Mouse (Mus musculus): ENCODE measurements around the gene Slc22a12. TPM values are rescaled to one million over a fixed set of nuclear protein-coding genes. Genes with fewer than 3 reads are reported as not detected.

The Slc22a12 gene
- polyA plus RNA-seq, 3 experiments from 2014 or later, result not detected

DNA sequence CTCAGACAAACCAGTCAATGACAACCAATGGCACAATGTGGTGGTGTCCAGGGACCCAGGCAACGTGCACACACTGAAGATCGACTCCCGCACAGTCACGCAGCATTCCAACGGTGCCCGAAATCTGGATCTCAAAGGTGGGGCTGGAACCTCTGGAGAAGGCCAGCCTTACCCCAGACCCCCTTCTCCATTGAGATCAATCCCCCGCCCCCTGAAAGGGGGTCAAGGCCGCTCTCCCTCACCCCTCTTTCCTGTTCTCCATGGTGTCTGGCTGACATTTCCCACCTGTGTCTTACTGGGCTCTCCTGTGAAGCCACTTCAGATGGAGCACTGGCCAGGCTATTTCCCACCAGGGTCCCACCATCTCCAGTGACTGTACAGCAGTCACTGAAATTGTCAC lies 51.3 kb downstream of the Slc22a12 start:
- ATAC-seq, result no peak

DNA sequence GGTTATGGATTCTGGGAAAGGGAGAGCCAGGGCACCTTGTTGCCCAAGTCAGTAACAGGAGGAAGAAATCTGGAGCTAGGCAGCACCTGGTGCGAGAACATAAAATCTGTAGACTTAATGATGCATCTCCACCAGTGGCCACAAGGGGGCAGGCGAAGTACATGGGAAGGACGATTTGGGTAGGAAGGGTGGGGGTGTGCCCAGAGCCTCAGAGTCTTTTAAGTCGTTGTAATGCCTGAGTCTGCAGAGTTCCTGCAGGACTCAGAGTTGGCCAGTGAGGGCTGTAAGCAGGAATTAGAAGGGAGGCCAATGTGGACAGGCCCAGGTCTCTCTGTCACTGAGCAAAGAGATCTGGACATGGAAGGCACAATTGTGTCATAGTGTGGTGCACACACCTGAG lies 53.8 kb downstream of the Slc22a12 start:
- ATAC-seq, result no peak

Other genes starting within 250 kb of the Slc22a12 start
- gene Cdc42bpg, start 236.6 kb downstream of the Slc22a12 start, polyA plus RNA-seq (2017; shearing (Covaris generic)), result under 1 TPM; 0.15 to 0.36 (median 0.26) TPM
- 10 to 100 TPM; 15.8 to 18.7 (median 16.3) TPM for gene Men1, start 208.1 kb downstream of the Slc22a12 start, polyA plus RNA-seq (2017; shearing (Covaris generic))
- gene Map4k2, start 201.9 kb downstream of the Slc22a12 start, polyA plus RNA-seq (2017; shearing (Covaris generic)), result 100 to 1,000 TPM in 1 of 3 experiments, 10 to 100 TPM in 2; 68.4 to 105 (median 88.5) TPM
- 10 to 100 TPM; 53.3 to 63.5 (median 59.1) TPM for gene Sf1, start 179.3 kb downstream of the Slc22a12 start, polyA plus RNA-seq (2017; shearing (Covaris generic))
- gene Pygm, start 158.6 kb downstream of the Slc22a12 start, polyA plus RNA-seq (2017; shearing (Covaris generic)), result 1 to 10 TPM; 3.4 to 6.5 (median 5.7) TPM
- 100 to 1,000 TPM in 1 of 3 experiments, 10 to 100 TPM in 2; 59.9 to 201 (median 68.4) TPM for gene Rasgrp2, start 143.7 kb downstream of the Slc22a12 start, polyA plus RNA-seq (2017; shearing (Covaris generic))
- gene Nrxn2, start 124.3 kb downstream of the Slc22a12 start, polyA plus RNA-seq (2017; shearing (Covaris generic)), result under 1 TPM in 1 of 3 experiments, not detected in 2; 0.26 TPM

Measured in inflammation-experienced regulatory T-cells, adult 6 months (primary cell).